Mouse (Mus musculus): ENCODE data around the gene Dnaja2. TPM values are rescaled to one million over a fixed set of nuclear protein-coding genes. Genes with fewer than 3 reads are reported as not detected.

The Dnaja2 gene
- 44.7 and 70.0 TPM in 2 replicates for polyA plus RNA-seq (2012; ENCODE audit: low replicate concordance)

DNA sequence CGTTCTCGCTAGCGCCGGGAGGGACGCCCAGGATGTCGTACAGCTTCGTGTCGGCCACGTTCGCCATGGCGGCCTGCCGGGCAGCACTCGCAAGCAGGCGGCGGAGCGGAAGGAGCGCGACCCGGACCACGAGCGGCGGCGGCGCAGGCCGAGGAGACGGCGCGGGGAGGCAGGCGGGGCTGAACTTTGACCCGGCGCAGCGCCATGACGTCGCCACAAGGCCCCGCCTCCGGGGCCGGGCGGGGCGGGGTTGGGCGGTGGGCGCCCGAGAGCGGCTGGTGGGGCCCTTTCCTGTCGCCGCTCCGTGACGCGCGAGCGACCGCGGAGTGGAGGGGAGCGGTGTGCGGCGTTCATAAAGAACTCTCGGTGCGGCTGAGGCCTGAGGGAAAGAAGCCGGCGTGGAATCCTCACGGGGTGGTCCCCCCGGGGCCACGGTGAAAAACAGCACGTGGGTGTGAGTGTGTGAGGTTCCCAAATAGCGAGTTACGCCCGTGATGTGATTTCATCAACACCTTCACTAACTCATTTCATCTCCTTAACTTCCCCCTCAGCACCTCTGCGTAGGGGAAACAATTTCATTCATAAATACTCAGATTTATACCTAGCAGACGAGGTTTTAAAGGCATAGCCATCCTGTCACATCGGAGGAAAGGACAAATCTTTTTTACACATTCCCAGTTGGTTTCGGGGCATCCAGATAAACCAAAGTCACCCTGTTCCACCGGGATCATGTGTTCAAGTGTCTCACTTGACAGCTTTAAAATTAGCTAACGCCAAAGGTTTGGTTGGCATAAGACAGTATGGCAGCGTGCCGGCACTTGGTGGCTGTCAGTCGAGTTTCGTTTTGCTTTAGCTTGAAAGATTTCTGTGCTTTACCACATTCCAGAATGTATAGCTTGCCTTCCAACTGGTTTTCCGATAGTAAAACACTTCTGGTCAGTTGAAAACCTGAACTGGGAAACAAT, at the start of gene Dnaja2:
Dnaja2 (minus strand) TSS at position 164 of the 965 bp plus-strand sequence.

DNA sequence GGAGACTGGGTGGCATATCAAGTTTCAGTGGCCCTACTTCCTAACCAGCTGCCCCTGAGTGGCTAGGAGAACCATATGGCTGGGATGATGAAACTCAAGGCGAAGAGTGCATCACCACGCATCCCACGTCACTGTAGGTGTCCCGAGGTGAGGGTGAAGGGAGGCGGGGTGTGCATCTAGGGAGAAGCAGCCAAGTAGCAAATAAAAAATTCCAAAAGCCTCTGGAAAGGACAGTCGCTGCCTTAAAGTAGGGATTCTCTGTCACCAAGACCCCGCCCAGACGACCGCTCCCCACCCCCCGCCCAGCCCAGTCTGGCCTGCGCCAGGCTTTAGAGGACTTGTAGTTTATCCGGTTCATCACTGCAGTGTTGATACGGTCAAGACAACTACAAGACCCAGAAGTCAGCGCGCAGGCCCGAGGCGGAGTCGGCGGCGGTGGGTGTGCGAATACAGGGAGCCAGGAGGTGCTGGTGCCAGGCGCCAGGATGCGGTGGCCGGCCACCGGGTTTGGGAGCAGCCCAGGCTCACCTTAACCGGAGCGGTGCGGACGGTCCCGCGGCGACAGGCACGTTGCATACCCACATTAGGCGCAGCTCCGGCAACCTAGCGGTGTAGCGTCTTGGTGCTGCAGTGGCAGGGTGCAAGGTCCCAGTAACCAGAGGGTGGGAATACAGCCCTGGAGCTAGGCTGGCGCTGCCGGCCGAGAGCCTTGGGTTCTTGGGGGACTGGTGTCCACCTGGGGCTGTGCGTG, 62.8 kb downstream of the Dnaja2 start, which contains the start of gene Gpt2:
Gpt2 (plus strand) TSS at position 452 of the 751 bp plus-strand sequence.

Other genes starting within 250 kb of the Dnaja2 start
- gene Mylk3, start 169.0 kb downstream of the Dnaja2 start, polyA plus RNA-seq (2012; ENCODE audit: low replicate concordance), result 0.14 and 4.2 TPM in 2 replicates
- gene 4921524J17Rik, start 122.5 kb downstream of the Dnaja2 start, polyA plus RNA-seq (2012; ENCODE audit: low replicate concordance), result 24.9 and 30.1 TPM in 2 replicates
- gene Gpt2, start 62.8 kb downstream of the Dnaja2 start, polyA plus RNA-seq (2012; ENCODE audit: low replicate concordance), result 0.66 and 3.1 TPM in 2 replicates
- 0.14 and 0.22 TPM in 2 replicates for gene Neto2, start 145.6 kb upstream of the Dnaja2 start, polyA plus RNA-seq (2012; ENCODE audit: low replicate concordance)